Mouse (Mus musculus) heart, embryonic 12.5 days (tissue): ENCODE results near the gene Borcs5. TPM values are rescaled to one million over a fixed set of nuclear protein-coding genes. Genes with fewer than 3 reads are reported as not detected.

ENCODE experiments used
- polyA plus RNA-seq: library from polyadenylated mRNA; unstranded; fragments of >200 nt; fragmentation: Nextera tagmentation; extraction: Ambion mirVana; gene quantifications from 2 replicates; pipeline ENCODE4 v1.2.1, GENCODE M21; 2016

Borcs5 gene
- polyA plus RNA-seq, 1 experiment from 2014 or later: 14.8 TPM

Other genes starting within 250 kb of the Borcs5 start
- 0.31 TPM in 1 of 2 replicates, not detected in the other for gene Bcl2l14, start 243.2 kb upstream of the Borcs5 start, polyA plus RNA-seq
- gene Lrp6, start 72.5 kb upstream of the Borcs5 start, polyA plus RNA-seq: 22.3 and 26.9 TPM in 2 replicates
- 6.9 and 7.1 TPM in 2 replicates for gene Mansc1, start 7.0 kb upstream of the Borcs5 start, polyA plus RNA-seq
- 21.8 and 24.9 TPM in 2 replicates for gene Dusp16, start 153.1 kb downstream of the Borcs5 start, polyA plus RNA-seq
- 1.9 and 2.3 TPM in 2 replicates for gene Crebl2, start 190.6 kb downstream of the Borcs5 start, polyA plus RNA-seq